Mouse (Mus musculus): Measurements from ENCODE around the gene Mthfd2. TPM values are rescaled to one million over a fixed set of nuclear protein-coding genes. Genes with fewer than 3 reads are reported as not detected.
"Not testable (repeated sequence)": the region's sequence is repeated elsewhere in the genome, so short reads cannot be mapped to it uniquely, and the experiment has no call there.

Gene Mthfd2
- polyA plus RNA-seq, 1 experiment from 2014 or later = 24.1 TPM

GRCm38 (mm10) chr6:83349274-83349958 is 23.7 kb upstream of the Mthfd2 start:
- Histone ChIP-seq H3K4me2 (ENCODE audit: low read length) (peak overlapping the region; percentile 76), H3K9ac (ENCODE audit: low read length) (peak overlapping the region; percentile 94), H3K27me3 (ENCODE audit: control insufficient read depth, insufficient read depth, low read length) (no peaks in the 10 kb centered on the region), H3K9me3 (ENCODE audit: control insufficient read depth, low read length) (no peaks in the 10 kb centered on the region), H3K4me1 (ENCODE audit: control insufficient read depth in 2 of 2, insufficient read depth in 2 of 2, low read length in 2 of 2) (peaks cover 7 to 12% of the 10 kb centered on the region in 2 experiments), H3K36me3 (ENCODE audit: control insufficient read depth, insufficient read depth, low read length) (peaks cover 28% of the 10 kb centered on the region), H3K27ac (replicated peaks in 1 of 2; ENCODE audit: control insufficient read depth in 1 of 2, insufficient read depth in 1 of 2, low read depth in 2 of 2, low read length in 2 of 2) (peak overlapping the region; percentile 53 to 73), H3K4me3 (ENCODE audit: control insufficient read depth in 1 of 2, insufficient read depth in 1 of 2, low read depth in 1 of 2, low read length in 2 of 2) (peak overlapping the region; percentile 80 to 93)
- ATAC-seq (ENCODE audit: insufficient number of reproducible peaks, insufficient read depth, low FRiP score, low read depth) = peak; percentile 91
- WGBS = under 1% methylated on average over 40 of the region's 53 CpGs

- H3K9ac ChIP-seq (ENCODE audit: low read length) = peak within 1 kb of the TSS; percentile 94
- ATAC-seq (ENCODE audit: insufficient number of reproducible peaks, insufficient read depth, low FRiP score, low read depth) = no peak; the same call in 1 of the 2 replicates
- peak within 1 kb of the TSS; percentile 53 to 73 for H3K27ac ChIP-seq (replicated peaks in 1 of 2; ENCODE audit: control insufficient read depth in 1 of 2, insufficient read depth in 1 of 2, low read depth in 2 of 2, low read length in 2 of 2)
- H3K4me3 ChIP-seq (ENCODE audit: control insufficient read depth in 1 of 2, insufficient read depth in 1 of 2, low read depth in 1 of 2, low read length in 2 of 2) = peak within 1 kb of the TSS; percentile 80 to 93
- peak within 1 kb of the TSS; percentile 76 for H3K4me2 ChIP-seq (ENCODE audit: low read length)
- 31% methylated on average over 6 of the region's 6 CpGs for WGBS
- H3K27me3 ChIP-seq (ENCODE audit: control insufficient read depth, insufficient read depth, low read length) = no peaks in the 10 kb centered on the region
- peaks cover 23% of the 10 kb centered on the region for H3K36me3 ChIP-seq (ENCODE audit: control insufficient read depth, insufficient read depth, low read length)
- H3K9me3 ChIP-seq (ENCODE audit: control insufficient read depth, low read length) = no peaks in the 10 kb centered on the region
- H3K4me1 ChIP-seq (ENCODE audit: control insufficient read depth in 2 of 2, insufficient read depth in 2 of 2, low read length in 2 of 2) = peaks cover 7 to 12% of the 10 kb centered on the region in 2 experiments
These were observed 23.2 kb upstream of the Mthfd2 start, which contains the start of gene Bola3 for GRCm38 (mm10) chr6:83348873-83349272. TSS of gene Bola3 (plus strand) at chr6:83349147.

DNA sequence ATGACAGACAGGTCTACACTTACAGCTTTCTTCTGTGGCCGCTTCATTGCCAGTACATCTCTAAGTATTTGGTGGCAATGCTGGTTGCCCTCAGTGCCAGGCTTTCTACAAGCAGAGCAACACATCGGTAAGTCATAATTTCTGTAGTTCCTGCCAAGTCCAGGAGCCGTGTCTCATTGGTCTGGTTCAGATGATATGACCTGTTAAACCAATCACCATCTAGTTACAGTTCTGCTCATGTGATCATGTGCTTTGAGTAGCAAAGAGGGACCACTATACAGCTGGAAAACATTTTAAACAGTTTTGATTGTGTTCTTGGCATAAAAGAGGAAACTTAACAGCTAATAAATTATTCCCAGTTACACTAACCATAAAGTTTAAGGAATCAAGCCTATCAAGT is 22.2 kb upstream of the Mthfd2 start:
- Histone ChIP-seq H3K27me3 (ENCODE audit: control insufficient read depth, insufficient read depth, low read length) (no peaks in the 10 kb centered on the region), H3K4me1 (ENCODE audit: control insufficient read depth in 2 of 2, insufficient read depth in 2 of 2, low read length in 2 of 2) (peaks cover 7 to 12% of the 10 kb centered on the region in 2 experiments), H3K4me2 (ENCODE audit: low read length) (no peak overlapping the region), H3K9ac (ENCODE audit: low read length) (no peak overlapping the region), H3K4me3 (ENCODE audit: control insufficient read depth in 1 of 2, insufficient read depth in 1 of 2, low read depth in 1 of 2, low read length in 2 of 2) (no peak overlapping the region), H3K36me3 (ENCODE audit: control insufficient read depth, insufficient read depth, low read length) (peaks cover 17% of the 10 kb centered on the region), H3K9me3 (ENCODE audit: control insufficient read depth, low read length) (no peaks in the 10 kb centered on the region), H3K27ac (replicated peaks in 1 of 2; ENCODE audit: control insufficient read depth in 1 of 2, insufficient read depth in 1 of 2, low read depth in 2 of 2, low read length in 2 of 2) (no peak overlapping the region)
- ATAC-seq (ENCODE audit: insufficient number of reproducible peaks, insufficient read depth, low FRiP score, low read depth) = no peak
- WGBS = 86% methylated on average over 3 of the region's 3 CpGs

DNA sequence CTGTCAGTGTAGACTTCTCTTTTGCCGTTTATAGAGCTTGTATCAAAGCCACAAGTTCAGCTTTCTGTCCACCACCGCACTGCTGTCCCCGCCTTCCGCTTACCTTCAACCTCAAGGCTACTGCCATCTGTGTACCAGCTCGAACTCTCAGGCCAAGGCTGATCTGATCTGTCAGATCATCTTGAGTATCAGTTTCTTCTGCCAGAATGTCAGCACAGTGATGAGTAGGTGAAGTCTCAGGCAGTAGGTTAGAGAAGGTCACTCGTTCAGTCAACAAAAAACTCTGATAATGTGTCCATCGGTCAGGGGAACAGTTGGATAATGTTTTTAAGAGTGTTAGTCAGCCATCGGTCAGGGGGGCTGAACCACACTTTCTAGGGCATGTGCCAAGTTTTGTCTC is 19.6 kb upstream of the Mthfd2 start:
- peaks cover 34% of the 10 kb centered on the region for H3K36me3 ChIP-seq (ENCODE audit: control insufficient read depth, insufficient read depth, low read length)
- H3K9ac ChIP-seq (ENCODE audit: low read length); H3K9me3 ChIP-seq (ENCODE audit: control insufficient read depth, low read length); ATAC-seq (ENCODE audit: insufficient number of reproducible peaks, insufficient read depth, low FRiP score, low read depth); H3K27ac ChIP-seq (replicated peaks in 1 of 2; ENCODE audit: control insufficient read depth in 1 of 2, insufficient read depth in 1 of 2, low read depth in 2 of 2, low read length in 2 of 2); H3K27me3 ChIP-seq (ENCODE audit: control insufficient read depth, insufficient read depth, low read length); H3K4me2 ChIP-seq (ENCODE audit: low read length); H3K4me3 ChIP-seq (ENCODE audit: control insufficient read depth in 1 of 2, insufficient read depth in 1 of 2, low read depth in 1 of 2, low read length in 2 of 2); H3K4me1 ChIP-seq (ENCODE audit: control insufficient read depth in 2 of 2, insufficient read depth in 2 of 2, low read length in 2 of 2): not testable (repeated sequence)
- WGBS = 81% methylated on average over 8 of the region's 8 CpGs

DNA sequence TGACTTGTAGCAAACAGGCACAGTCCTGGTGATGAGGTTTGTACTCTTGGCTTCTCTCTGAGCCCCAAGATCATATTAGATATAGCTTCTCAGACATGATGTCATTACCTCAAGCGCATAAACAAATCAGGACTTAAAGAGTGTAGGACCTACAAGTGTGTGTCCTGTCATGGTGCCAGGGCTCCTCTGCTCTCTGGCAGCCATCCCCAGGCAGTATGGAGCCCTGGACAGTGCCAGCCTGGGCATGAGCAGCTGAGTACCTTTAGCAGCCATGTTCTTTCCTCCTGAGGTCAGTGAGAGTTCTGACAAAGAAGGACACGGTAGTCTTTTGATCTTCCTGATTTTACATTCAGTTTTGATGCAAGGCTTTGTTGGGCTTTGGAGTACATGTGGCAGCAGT is 17.2 kb upstream of the Mthfd2 start:
- no peak overlapping the region for H3K9ac ChIP-seq (ENCODE audit: low read length)
- no peaks in the 10 kb centered on the region for H3K27me3 ChIP-seq (ENCODE audit: control insufficient read depth, insufficient read depth, low read length)
- no peaks in the 10 kb centered on the region for H3K4me1 ChIP-seq (ENCODE audit: control insufficient read depth in 2 of 2, insufficient read depth in 2 of 2, low read length in 2 of 2)
- H3K4me3 ChIP-seq (ENCODE audit: control insufficient read depth in 1 of 2, insufficient read depth in 1 of 2, low read depth in 1 of 2, low read length in 2 of 2) = no peak overlapping the region
- WGBS = 97% methylated on average over 2 of the region's 2 CpGs
- no peak overlapping the region for H3K27ac ChIP-seq (replicated peaks in 1 of 2; ENCODE audit: control insufficient read depth in 1 of 2, insufficient read depth in 1 of 2, low read depth in 2 of 2, low read length in 2 of 2)
- H3K36me3 ChIP-seq (ENCODE audit: control insufficient read depth, insufficient read depth, low read length) = peaks cover 57% of the 10 kb centered on the region
- H3K9me3 ChIP-seq (ENCODE audit: control insufficient read depth, low read length) = no peaks in the 10 kb centered on the region
- H3K4me2 ChIP-seq (ENCODE audit: low read length) = no peak overlapping the region
- no peak for ATAC-seq (ENCODE audit: insufficient number of reproducible peaks, insufficient read depth, low FRiP score, low read depth)

DNA sequence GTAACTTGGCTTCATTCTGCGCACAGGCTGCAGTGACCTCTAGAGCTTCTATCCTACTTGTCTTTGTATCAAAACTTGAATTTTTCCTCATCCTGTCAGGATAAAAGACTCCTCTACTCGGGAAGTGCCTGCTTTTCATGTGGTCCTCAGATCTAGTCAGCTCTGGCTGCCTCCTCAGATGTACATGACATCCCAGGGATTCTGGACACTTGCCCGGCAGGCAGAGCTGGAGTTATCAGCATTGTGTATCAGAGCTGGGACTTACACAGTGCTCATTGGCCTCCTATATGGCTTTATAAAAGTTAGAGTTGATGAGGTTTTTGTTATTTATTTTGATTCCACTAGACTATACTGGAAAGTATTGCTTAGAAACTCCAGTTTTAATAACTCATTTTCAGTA is 15.7 kb upstream of the Mthfd2 start:
- H3K4me2 ChIP-seq (ENCODE audit: low read length) = no peak overlapping the region
- ATAC-seq (ENCODE audit: insufficient number of reproducible peaks, insufficient read depth, low FRiP score, low read depth) = no peak
- WGBS = 46% methylated on average over 3 of the region's 3 CpGs
- no peaks in the 10 kb centered on the region for H3K9me3 ChIP-seq (ENCODE audit: control insufficient read depth, low read length)
- no peak overlapping the region for H3K4me3 ChIP-seq (ENCODE audit: control insufficient read depth in 1 of 2, insufficient read depth in 1 of 2, low read depth in 1 of 2, low read length in 2 of 2)
- no peak overlapping the region for H3K27ac ChIP-seq (replicated peaks in 1 of 2; ENCODE audit: control insufficient read depth in 1 of 2, insufficient read depth in 1 of 2, low read depth in 2 of 2, low read length in 2 of 2)
- no peaks in the 10 kb centered on the region for H3K27me3 ChIP-seq (ENCODE audit: control insufficient read depth, insufficient read depth, low read length)
- H3K9ac ChIP-seq (ENCODE audit: low read length) = no peak overlapping the region
- no peaks in the 10 kb centered on the region for H3K4me1 ChIP-seq (ENCODE audit: control insufficient read depth in 2 of 2, insufficient read depth in 2 of 2, low read length in 2 of 2)
- H3K36me3 ChIP-seq (ENCODE audit: control insufficient read depth, insufficient read depth, low read length) = peaks cover 69% of the 10 kb centered on the region

- no peak for ATAC-seq (ENCODE audit: insufficient number of reproducible peaks, insufficient read depth, low FRiP score, low read depth)
- Histone ChIP-seq H3K9me3 (ENCODE audit: control insufficient read depth, low read length) (no peaks in the 10 kb centered on the region), H3K4me1 (ENCODE audit: control insufficient read depth in 2 of 2, insufficient read depth in 2 of 2, low read length in 2 of 2) (peaks cover 2 to 13% of the 10 kb centered on the region in 2 experiments), H3K4me3 (ENCODE audit: control insufficient read depth in 1 of 2, insufficient read depth in 1 of 2, low read depth in 1 of 2, low read length in 2 of 2) (no peak overlapping the region), H3K9ac (ENCODE audit: low read length) (no peak overlapping the region), H3K27ac (replicated peaks in 1 of 2; ENCODE audit: control insufficient read depth in 1 of 2, insufficient read depth in 1 of 2, low read depth in 2 of 2, low read length in 2 of 2) (no peak overlapping the region), H3K4me2 (ENCODE audit: low read length) (no peak overlapping the region), H3K27me3 (ENCODE audit: control insufficient read depth, insufficient read depth, low read length) (no peaks in the 10 kb centered on the region), H3K36me3 (ENCODE audit: control insufficient read depth, insufficient read depth, low read length) (peaks cover 42% of the 10 kb centered on the region)
- WGBS = 91% methylated on average over 3 of the region's 3 CpGs
These were observed 2.0 kb upstream of the Mthfd2 start for GRCm38 (mm10) chr6:83327591-83328190.

Measured in heart, embryonic 14.5 days (tissue).